Mouse (Mus musculus) erythroblast, embryonic 14.5 days (primary cell): ENCODE data around the gene Maml3.

ENCODE experiments used
- GATA1 ChIP-seq: IDR thresholded peaks from 2 replicates; pipeline ENCODE4 v1.6.1; 2012; ENCODE audit warnings: low read length, inconsistent platforms, mixed read lengths
- TAL1 ChIP-seq: IDR thresholded peaks from 3 replicates; pipeline ENCODE4 v1.6.1; 2012; ENCODE audit warnings: low read length, inconsistent platforms, mixed read lengths

- TF ChIP-seq GATA1 (no peak), TAL1 (no peak)
These were observed 288.2 kb downstream of the Maml3 start for GRCm38 (mm10) chr3:51816517-51817285.
